Mouse (Mus musculus): ENCODE results near the gene Agap1. TPM values are rescaled to one million over a fixed set of nuclear protein-coding genes. Genes with fewer than 3 reads are reported as not detected.

The Agap1 gene
- polyA plus RNA-seq, 1 experiment, result 4.3 TPM

GRCm38 (mm10) chr1:89566578-89567488 lies 112.2 kb downstream of the Agap1 start:
- no peak overlapping the region for H3K27ac ChIP-seq (ENCODE audit: control insufficient read depth, insufficient read depth, low read length)
- TF ChIP-seq POLR2A (IDR thresholded peaks at IDR 0.05; ENCODE audit: control insufficient read depth, extremely low read depth, insufficient read depth, low read length, poor library complexity), result no peak
- no peak for TF ChIP-seq CTCF (IDR thresholded peaks at IDR 0.05; ENCODE audit: borderline replicate concordance, control insufficient read depth, extremely low read depth, insufficient read depth, low read length, poor library complexity)
- no peaks in the 10 kb centered on the region for H3K27me3 ChIP-seq (ENCODE audit: control insufficient read depth, insufficient read depth, low read length)
- H3K36me3 ChIP-seq (ENCODE audit: control insufficient read depth, insufficient read depth, low read length), result no peaks in the 10 kb centered on the region
- 92% methylated on average over 9 of the region's 9 CpGs for WGBS
- no peak for DNase-seq
- no peak overlapping the region for H3K4me3 ChIP-seq (ENCODE audit: control insufficient read depth, insufficient read depth, low read length)
- no peaks in the 10 kb centered on the region for H3K4me1 ChIP-seq (replicated peaks; ENCODE audit: control insufficient read depth, insufficient read depth, low read length)

DNA sequence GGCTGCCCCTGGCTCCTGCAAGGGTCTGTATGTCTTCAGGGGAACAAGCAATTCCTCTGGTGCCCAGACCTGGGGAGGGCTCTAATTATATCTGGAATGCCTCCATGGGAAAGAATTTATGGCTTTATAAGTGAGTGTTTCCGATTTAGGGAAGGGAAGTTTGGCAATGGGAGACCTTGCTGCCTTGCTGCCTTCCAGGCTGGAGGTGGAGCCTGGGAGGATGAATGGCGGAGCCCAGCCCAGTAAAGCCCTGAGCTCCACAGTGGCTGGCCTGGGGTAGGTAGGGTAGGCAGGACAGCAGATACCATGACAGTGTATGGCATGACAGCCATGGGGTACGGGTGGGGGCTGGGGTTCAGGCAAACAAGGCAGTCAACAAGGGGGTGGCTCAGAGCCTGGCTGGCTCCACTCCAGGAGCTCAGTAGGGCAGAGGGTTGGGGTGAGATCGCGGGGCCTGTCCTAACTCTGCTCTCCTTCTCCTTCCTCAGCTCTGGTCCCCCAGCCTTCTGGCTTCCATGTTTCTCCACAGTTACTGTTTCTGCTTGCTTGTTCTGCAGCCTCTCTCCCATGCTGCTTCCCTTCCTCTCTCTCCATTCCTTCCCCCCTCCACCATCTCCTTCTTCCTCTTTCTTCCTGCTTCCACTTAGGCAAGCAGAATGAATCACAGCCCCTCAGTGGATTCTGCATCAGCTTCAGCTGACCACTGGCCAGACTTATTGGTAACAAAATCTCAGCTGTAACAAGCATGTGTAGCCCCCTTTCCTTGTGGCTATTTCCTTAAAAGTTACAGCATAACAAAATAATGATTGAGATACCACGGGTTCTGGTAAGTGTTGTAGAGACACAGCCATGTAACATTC lies 114.2 kb downstream of the Agap1 start:
- no peaks in the 10 kb centered on the region for H3K36me3 ChIP-seq (ENCODE audit: control insufficient read depth, insufficient read depth, low read length)
- 87% methylated on average over 6 of the region's 6 CpGs for WGBS
- no peak overlapping the region for H3K4me3 ChIP-seq (ENCODE audit: control insufficient read depth, insufficient read depth, low read length)
- no peak overlapping the region for H3K27ac ChIP-seq (ENCODE audit: control insufficient read depth, insufficient read depth, low read length)
- TF ChIP-seq CTCF (IDR thresholded peaks at IDR 0.05; ENCODE audit: borderline replicate concordance, control insufficient read depth, extremely low read depth, insufficient read depth, low read length, poor library complexity) (no peak), POLR2A (IDR thresholded peaks at IDR 0.05; ENCODE audit: control insufficient read depth, extremely low read depth, insufficient read depth, low read length, poor library complexity) (no peak)
- DNase-seq, result no peak
- no peaks in the 10 kb centered on the region for H3K4me1 ChIP-seq (replicated peaks; ENCODE audit: control insufficient read depth, insufficient read depth, low read length)
- H3K27me3 ChIP-seq (ENCODE audit: control insufficient read depth, insufficient read depth, low read length), result no peaks in the 10 kb centered on the region

- Histone ChIP-seq H3K4me1 (replicated peaks; ENCODE audit: control insufficient read depth, insufficient read depth, low read length) (no peaks in the 10 kb centered on the region), H3K36me3 (ENCODE audit: control insufficient read depth, insufficient read depth, low read length) (no peaks in the 10 kb centered on the region), H3K27me3 (ENCODE audit: control insufficient read depth, insufficient read depth, low read length) (no peaks in the 10 kb centered on the region), H3K4me3 (ENCODE audit: control insufficient read depth, insufficient read depth, low read length) (no peak overlapping the region), H3K27ac (ENCODE audit: control insufficient read depth, insufficient read depth, low read length) (no peak overlapping the region)
- TF ChIP-seq CTCF (IDR thresholded peaks at IDR 0.05; ENCODE audit: borderline replicate concordance, control insufficient read depth, extremely low read depth, insufficient read depth, low read length, poor library complexity) (no peak), POLR2A (IDR thresholded peaks at IDR 0.05; ENCODE audit: control insufficient read depth, extremely low read depth, insufficient read depth, low read length, poor library complexity) (no peak)
- no peak for DNase-seq
- WGBS, result 88% methylated on average over 4 of the region's 4 CpGs
Observed at GRCm38 (mm10) chr1:89570522-89571299, 116.1 kb downstream of the Agap1 start.

- Histone ChIP-seq H3K27ac (ENCODE audit: control insufficient read depth, insufficient read depth, low read length) (no peak overlapping the region), H3K27me3 (ENCODE audit: control insufficient read depth, insufficient read depth, low read length) (no peaks in the 10 kb centered on the region), H3K4me3 (ENCODE audit: control insufficient read depth, insufficient read depth, low read length) (no peak overlapping the region), H3K36me3 (ENCODE audit: control insufficient read depth, insufficient read depth, low read length) (no peaks in the 10 kb centered on the region), H3K4me1 (replicated peaks; ENCODE audit: control insufficient read depth, insufficient read depth, low read length) (no peaks in the 10 kb centered on the region)
- DNase-seq, result no peak
- WGBS, result 93% methylated on average over 4 of the region's 4 CpGs
- TF ChIP-seq POLR2A (IDR thresholded peaks at IDR 0.05; ENCODE audit: control insufficient read depth, extremely low read depth, insufficient read depth, low read length, poor library complexity) (no peak), CTCF (IDR thresholded peaks at IDR 0.05; ENCODE audit: borderline replicate concordance, control insufficient read depth, extremely low read depth, insufficient read depth, low read length, poor library complexity) (no peak)
Observed at GRCm38 (mm10) chr1:89573486-89573885, 118.9 kb downstream of the Agap1 start.

DNA sequence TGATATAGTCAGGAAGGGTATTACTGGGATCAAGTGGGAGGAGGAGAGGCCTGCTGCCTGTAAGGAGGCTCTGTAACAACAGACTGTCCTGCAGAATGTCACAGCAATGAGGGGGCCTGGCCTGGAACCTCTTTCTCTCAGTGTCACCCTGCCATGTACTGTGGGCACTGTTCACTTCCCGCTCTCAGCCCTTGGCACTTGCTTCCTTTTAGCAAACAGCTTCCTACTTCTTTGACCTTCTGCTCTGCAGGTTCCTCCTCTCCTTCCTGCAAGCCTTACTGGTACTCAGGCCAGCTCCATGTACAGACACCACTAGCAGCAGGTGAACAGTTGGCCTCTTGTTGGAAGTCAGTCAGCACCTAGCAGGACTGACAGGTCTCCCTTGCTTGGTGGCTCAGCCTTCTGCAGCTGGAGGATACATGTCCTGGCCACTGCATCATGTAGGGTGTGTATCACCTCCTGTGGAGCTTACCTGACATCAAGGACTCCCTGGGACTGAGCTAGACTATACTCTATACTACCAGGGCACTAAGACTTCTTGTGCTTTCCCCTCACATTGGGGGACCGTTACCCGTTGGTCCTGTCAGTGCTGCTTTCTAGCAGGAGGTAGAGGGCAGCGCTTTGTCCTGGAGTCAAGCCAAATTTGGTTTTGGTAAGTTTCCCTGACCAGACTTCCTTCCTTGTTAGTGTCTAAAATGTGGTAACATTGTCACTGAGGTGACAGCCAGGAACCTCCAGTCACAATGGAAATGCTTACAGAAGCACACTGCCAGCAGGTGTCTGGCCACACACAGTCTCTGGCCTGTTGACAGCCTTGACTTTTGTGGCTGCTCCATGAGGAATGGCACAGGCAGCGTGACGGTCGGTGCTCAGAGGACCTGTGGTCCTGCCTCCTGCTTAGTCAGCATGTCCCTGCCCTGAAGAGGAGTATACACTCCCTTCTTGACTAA lies 120.6 kb downstream of the Agap1 start:
- 25% methylated on average over 7 of the region's 7 CpGs for WGBS
- Histone ChIP-seq H3K4me3 (ENCODE audit: control insufficient read depth, insufficient read depth, low read length) (no peak overlapping the region), H3K4me1 (replicated peaks; ENCODE audit: control insufficient read depth, insufficient read depth, low read length) (0 out of 2 replicates have a peak, but pooled peaks cover under 1% of the 10 kb centered on the region), H3K36me3 (ENCODE audit: control insufficient read depth, insufficient read depth, low read length) (no peaks in the 10 kb centered on the region), H3K27me3 (ENCODE audit: control insufficient read depth, insufficient read depth, low read length) (no peaks in the 10 kb centered on the region), H3K27ac (ENCODE audit: control insufficient read depth, insufficient read depth, low read length) (no peak overlapping the region)
- TF ChIP-seq POLR2A (IDR thresholded peaks at IDR 0.05; ENCODE audit: control insufficient read depth, extremely low read depth, insufficient read depth, low read length, poor library complexity), result no peak
- TF ChIP-seq CTCF (IDR thresholded peaks at IDR 0.05; ENCODE audit: borderline replicate concordance, control insufficient read depth, extremely low read depth, insufficient read depth, low read length, poor library complexity), result no peak
- DNase-seq, result no peak

Measured in thymus, adult 2 months (tissue).